Mouse (Mus musculus) myocyte (in vitro differentiated cells): Measurements from ENCODE around the gene Sox1. TPM values are rescaled to one million over a fixed set of nuclear protein-coding genes. Genes with fewer than 3 reads are reported as not detected.

ENCODE experiments used
- H3K27me3 ChIP-seq: one replicate; pipeline ENCODE4 v1.6.1; 2011; ENCODE audit not compliant: control insufficient read depth, insufficient read depth, insufficient read length
- H3K36me3 ChIP-seq: one replicate; pipeline ENCODE4 v1.6.1; 2011; ENCODE audit not compliant: control insufficient read depth, insufficient read depth
- H3K4me2 ChIP-seq: one replicate; pipeline ENCODE4 v1.6.1; 2011; ENCODE audit warnings: low read depth, control low read depth
- H3K4me3 ChIP-seq: one replicate; pipeline ENCODE4 v1.5.1; 2011; ENCODE audit warnings: mild to moderate bottlenecking, control low read depth, moderate library complexity
- H3K79me2 ChIP-seq: one replicate; pipeline ENCODE4 v1.6.1; 2011; ENCODE audit not compliant: control insufficient read depth, insufficient read depth
- H3ac ChIP-seq: one replicate; pipeline ENCODE4 v1.6.1; 2011; ENCODE audit not compliant: control insufficient read depth, insufficient read length
- CEBPB ChIP-seq: IDR thresholded peaks from 2 replicates; pipeline ENCODE4 v1.6.1; 2011; ENCODE audit warnings: mild to moderate bottlenecking, moderate library complexity; ENCODE audit not compliant: poor library complexity, insufficient read depth, severe bottlenecking
- E2F4 ChIP-seq: IDR thresholded peaks from one replicate; pipeline ENCODE4 v1.6.1; 2011; ENCODE audit warnings: mild to moderate bottlenecking, control low read depth, moderate library complexity; ENCODE audit not compliant: insufficient read depth
- MAX ChIP-seq: IDR thresholded peaks from one replicate; pipeline ENCODE4 v1.6.1; 2011; ENCODE audit warnings: low read depth, mild to moderate bottlenecking, control low read depth
- MYOD1 ChIP-seq, 3 experiments: IDR thresholded peaks; one replicate each; pipeline ENCODE4 v1.6.1; 2011; ENCODE audit warnings: control low read depth in 2 of 3, low read depth in 2 of 3, mild to moderate bottlenecking in 2 of 3, moderate library complexity in 1 of 3; ENCODE audit not compliant: insufficient read length in 2 of 3, control insufficient read depth in 1 of 3
- MYOG ChIP-seq, 3 experiments: IDR thresholded peaks; one replicate each; pipeline ENCODE4 v1.6.1; 2011; ENCODE audit warnings: control low read depth in 2 of 3, low read depth in 2 of 3, mild to moderate bottlenecking in 2 of 3; ENCODE audit not compliant: insufficient read length in 2 of 3, control insufficient read depth in 1 of 3, insufficient read depth in 1 of 3
- POLR2A ChIP-seq: IDR thresholded peaks from one replicate; pipeline ENCODE4 v1.6.1; 2011; ENCODE audit warnings: low read depth, mild to moderate bottlenecking, control low read depth, moderate library complexity; ENCODE audit not compliant: insufficient read length
- POLR2AphosphoS2 ChIP-seq: IDR thresholded peaks from one replicate; pipeline ENCODE4 v1.6.1; 2011; ENCODE audit warnings: low read depth, control low read depth; ENCODE audit not compliant: insufficient read length
- REST ChIP-seq: IDR thresholded peaks from one replicate; pipeline ENCODE4 v1.6.1; 2011; ENCODE audit warnings: mild to moderate bottlenecking, control low read depth, moderate library complexity; ENCODE audit not compliant: insufficient read depth, insufficient read length
- SRF ChIP-seq: IDR thresholded peaks from one replicate; pipeline ENCODE4 v1.6.1; 2011; ENCODE audit warnings: low read depth; ENCODE audit not compliant: control insufficient read depth, insufficient read length
- TCF12 ChIP-seq: IDR thresholded peaks from one replicate; pipeline ENCODE4 v1.6.1; 2011; ENCODE audit warnings: mild to moderate bottlenecking, control low read depth; ENCODE audit not compliant: poor library complexity, insufficient read depth, severe bottlenecking
- TCF3 ChIP-seq: IDR thresholded peaks from one replicate; pipeline ENCODE4 v1.6.1; 2011; ENCODE audit warnings: low read depth, control low read depth; ENCODE audit not compliant: insufficient read length
- USF1 ChIP-seq: IDR thresholded peaks from one replicate; pipeline ENCODE4 v1.6.1; 2011; ENCODE audit warnings: low read depth, mild to moderate bottlenecking, control low read depth, moderate library complexity
- polyA plus RNA-seq: library from polyadenylated mRNA; unstranded; fragments of >200 nt; fragmentation: generic; extraction: Trizol; gene quantifications from one replicate; pipeline ENCODE4 v1.2.1, GENCODE M21; 2012; ENCODE audit warnings: missing spikeins

Gene Sox1
- not detected for polyA plus RNA-seq

DNA sequence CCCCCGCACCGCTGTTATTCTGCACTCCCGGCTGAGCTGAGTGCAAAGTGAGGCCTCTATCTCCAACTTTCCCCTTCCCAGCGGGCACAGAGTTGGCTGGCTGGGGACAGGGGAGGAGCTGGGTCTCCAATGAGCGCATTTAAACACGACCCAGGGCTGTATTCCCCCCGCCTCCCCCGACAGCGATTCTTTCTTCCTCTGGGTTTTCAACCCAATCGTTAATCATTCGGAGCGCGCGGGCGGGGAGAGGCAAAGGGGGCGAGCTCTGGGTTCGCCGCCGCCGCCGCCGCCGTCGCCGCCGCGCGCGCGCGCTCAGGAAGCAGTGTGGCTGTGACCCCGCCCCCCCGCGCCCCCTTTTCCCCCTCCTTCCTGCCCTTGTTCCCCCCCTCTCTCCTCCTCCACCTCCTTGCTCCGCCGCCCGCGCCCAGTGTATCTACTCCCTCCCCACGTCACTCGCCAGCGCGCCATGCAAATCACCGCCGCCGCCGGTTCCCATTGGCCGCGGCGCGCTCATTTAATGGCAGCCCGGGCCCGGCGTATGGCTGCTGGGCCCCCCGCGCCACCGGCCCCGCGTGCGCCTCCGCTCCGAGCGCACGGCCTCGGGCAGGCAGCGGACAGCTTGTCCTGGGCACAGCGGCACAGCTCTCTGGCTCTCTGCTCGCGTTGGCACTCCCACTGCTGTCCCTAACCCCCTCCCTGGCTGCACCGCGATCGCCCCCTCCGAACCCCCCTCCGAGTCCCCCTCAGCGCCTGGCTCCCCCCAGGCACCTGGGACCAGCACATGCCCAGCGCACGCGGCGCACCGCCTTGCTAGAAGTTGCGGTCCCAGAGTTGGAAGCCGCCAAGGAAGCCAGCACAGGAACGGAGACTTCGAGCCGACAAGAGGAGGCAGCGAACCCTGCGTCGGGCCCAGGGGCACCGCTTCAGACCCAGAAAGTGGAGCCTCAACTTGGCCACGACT, at the start of gene Sox1:
Sox1 (plus strand) TSS at position 225 of the 961 bp plus-strand sequence.
- H3ac ChIP-seq: no peak within 1 kb of the TSS
- TF ChIP-seq SRF (no peak), E2F4 (no peak), REST (no peak), USF1 (no peak), TCF3 (no peak), POLR2AphosphoS2 (no peak), TCF12 (no peak), MYOG (IDR thresholded peaks at IDR 0.05; ENCODE audit: control insufficient read depth in 1 of 3, insufficient read depth in 1 of 3, insufficient read length in 2 of 3, low read depth in 2 of 3) (no peak), POLR2A (no peak), MAX (no peak), CEBPB (no peak), MYOD1 (IDR thresholded peaks at IDR 0.05; ENCODE audit: control insufficient read depth in 1 of 3, insufficient read length in 2 of 3, low read depth in 2 of 3) (no peak)
- H3K4me3 ChIP-seq: no peak within 1 kb of the TSS
- H3K79me2 ChIP-seq: no peaks in the 10 kb centered on the region
- no peaks in the 10 kb centered on the region for H3K36me3 ChIP-seq
- H3K4me2 ChIP-seq: no peak within 1 kb of the TSS
- peaks cover 50% of the 10 kb centered on the region for H3K27me3 ChIP-seq

DNA sequence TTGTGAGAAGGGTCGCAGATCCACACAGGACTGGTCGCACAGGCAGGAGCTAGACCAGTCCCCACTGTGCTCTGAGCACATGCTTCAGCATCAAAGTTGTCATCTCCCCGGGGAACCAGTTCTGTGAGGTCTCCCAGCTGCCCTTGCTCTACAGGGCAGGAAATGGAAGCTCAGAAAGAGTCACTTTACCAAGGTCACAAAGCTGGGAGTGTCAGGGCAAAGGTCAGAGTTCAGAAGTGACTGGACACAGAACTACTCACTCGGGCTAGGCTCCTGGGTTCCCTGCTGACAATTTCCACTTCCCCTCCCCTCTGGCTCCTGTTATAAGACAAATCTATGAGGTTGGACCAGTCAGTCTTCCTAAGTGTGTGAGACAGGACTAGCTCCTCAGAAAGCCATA, 49.2 kb upstream of the Sox1 start:
- no peaks in the 10 kb centered on the region for H3K36me3 ChIP-seq
- H3K27me3 ChIP-seq: no peaks in the 10 kb centered on the region
- TF ChIP-seq TCF12 (no peak), MAX (no peak), POLR2A (no peak), MYOD1 (IDR thresholded peaks at IDR 0.05; ENCODE audit: control insufficient read depth in 1 of 3, insufficient read length in 2 of 3, low read depth in 2 of 3) (no peak), TCF3 (no peak), POLR2AphosphoS2 (no peak), MYOG (IDR thresholded peaks at IDR 0.05; ENCODE audit: control insufficient read depth in 1 of 3, insufficient read depth in 1 of 3, insufficient read length in 2 of 3, low read depth in 2 of 3) (no peak)
- H3K4me3 ChIP-seq: no peak overlapping the region
- H3K79me2 ChIP-seq: no peaks in the 10 kb centered on the region
- no peak overlapping the region for H3ac ChIP-seq
- no peak overlapping the region for H3K4me2 ChIP-seq

DNA sequence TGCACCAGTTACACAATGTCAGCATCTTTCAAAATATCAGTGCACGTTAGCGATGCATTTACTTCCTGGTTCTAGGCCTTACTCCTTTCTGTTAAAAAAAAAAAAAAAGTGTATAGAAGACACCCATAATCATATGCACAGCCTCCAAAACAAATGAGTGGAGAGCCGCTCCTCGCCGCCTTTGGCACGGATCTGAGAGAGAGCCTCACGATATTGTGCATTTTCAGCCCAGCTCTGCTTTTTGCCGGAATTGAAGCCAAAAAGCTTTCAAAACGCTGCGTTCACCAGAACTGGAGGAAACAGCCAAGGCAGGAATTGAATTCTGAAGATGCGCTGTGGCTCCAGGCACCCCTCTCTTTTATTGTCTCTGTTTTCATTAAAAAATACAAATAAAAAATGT, 48.2 kb upstream of the Sox1 start:
- no peaks in the 10 kb centered on the region for H3K36me3 ChIP-seq
- no peak overlapping the region for H3K4me3 ChIP-seq
- no peak overlapping the region for H3K4me2 ChIP-seq
- no peaks in the 10 kb centered on the region for H3K27me3 ChIP-seq
- no peaks in the 10 kb centered on the region for H3K79me2 ChIP-seq
- no peak overlapping the region for H3ac ChIP-seq
- TF ChIP-seq MYOG (IDR thresholded peaks at IDR 0.05; ENCODE audit: control insufficient read depth in 1 of 3, insufficient read depth in 1 of 3, insufficient read length in 2 of 3, low read depth in 2 of 3) (no peak), POLR2AphosphoS2 (no peak), E2F4 (no peak), MAX (no peak), SRF (no peak), TCF12 (no peak), CEBPB (no peak), REST (no peak), TCF3 (no peak), POLR2A (no peak), MYOD1 (IDR thresholded peaks at IDR 0.05; ENCODE audit: control insufficient read depth in 1 of 3, insufficient read length in 2 of 3, low read depth in 2 of 3) (no peak), USF1 (no peak)

DNA sequence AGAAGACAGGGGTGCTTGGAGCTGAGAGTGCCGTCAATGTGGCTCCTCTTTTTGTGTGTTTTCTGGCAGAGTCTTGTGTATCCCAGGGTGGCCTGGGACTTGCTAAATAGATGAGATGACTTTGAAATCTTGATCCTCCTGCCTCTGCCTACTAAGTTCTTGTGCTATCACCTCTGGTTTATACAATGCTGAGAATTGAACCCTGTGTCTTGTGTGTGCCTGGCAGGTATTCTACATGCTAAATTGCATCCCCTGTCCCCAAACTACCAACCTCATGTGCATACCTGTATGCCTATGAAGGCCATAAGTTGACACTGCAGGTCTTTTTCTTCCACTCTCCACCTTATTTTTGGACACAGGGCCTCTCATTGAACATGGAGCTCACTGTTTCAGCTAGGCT, 46.8 kb upstream of the Sox1 start:
- TF ChIP-seq MYOD1 (IDR thresholded peaks at IDR 0.05; ENCODE audit: control insufficient read depth in 1 of 3, insufficient read length in 2 of 3, low read depth in 2 of 3) (no peak), POLR2A (no peak), TCF3 (no peak), SRF (no peak), USF1 (no peak), POLR2AphosphoS2 (no peak), MAX (no peak), CEBPB (no peak)
- Histone ChIP-seq H3K79me2 (no peaks in the 10 kb centered on the region), H3K27me3 (no peaks in the 10 kb centered on the region), H3K4me3 (no peak overlapping the region), H3K4me2 (no peak overlapping the region), H3K36me3 (no peaks in the 10 kb centered on the region), H3ac (no peak overlapping the region)
